23 mouse cellular contexts compared by ENCODE assay signal in the genomic region with DNA sequence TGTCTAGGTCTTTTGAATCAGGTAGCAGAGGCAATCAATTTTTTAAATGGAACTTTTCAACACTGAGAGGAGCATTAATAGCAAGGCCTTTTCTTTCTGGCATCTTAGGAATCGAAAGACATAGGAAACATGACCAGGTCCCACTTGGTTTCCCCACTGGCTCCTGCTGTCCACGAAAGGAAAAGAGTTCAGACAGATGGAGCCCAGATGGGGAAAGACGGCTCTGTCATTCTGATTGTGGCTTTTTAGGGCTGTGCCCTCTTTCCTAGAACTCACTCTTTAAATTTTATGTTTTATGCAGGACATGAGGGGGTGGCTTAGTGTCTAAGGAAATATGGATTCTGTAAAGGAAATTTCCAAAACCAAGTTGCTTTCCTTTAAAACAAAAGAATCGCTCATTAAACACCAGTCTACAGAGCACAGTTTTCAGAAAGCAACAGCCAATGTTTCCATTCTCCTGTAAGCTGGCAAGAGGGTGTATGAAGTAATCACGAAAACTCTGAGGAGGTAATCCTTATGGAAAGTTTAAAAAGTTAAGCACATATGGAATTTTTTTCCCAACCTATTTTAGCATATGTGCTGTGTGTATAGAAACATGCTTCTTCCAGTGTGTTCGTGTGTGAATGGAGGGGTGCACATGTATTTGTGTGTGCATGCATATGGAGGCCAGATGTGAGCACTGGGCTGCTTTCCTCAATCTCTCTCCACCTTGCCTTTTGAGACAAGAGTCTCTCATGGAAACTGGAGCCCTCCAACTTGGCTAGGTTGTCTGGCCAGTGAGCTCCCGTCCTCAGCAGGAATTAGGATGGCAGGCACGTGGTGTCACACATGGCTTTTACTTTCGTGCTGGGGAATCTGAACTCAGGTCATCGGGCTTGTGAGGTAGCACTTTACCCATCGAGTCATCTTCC.
DNase-seq lines count a peak whose midpoint lies in the region; ATAC-seq and TF ChIP-seq lines count a peak whose summit lies in the region.
"Had no signal": no experiment of that assay in that cellular context is flagged by ENCODE, and none has a peak within 500 bp of the region (broad histone marks: within the 10 kb centered on the region; RNA-seq: fewer than 3 reads in every experiment).

No protein-coding gene starts in this region.

- no peak overlapping the region for H3K9ac ChIP-seq in limb, embryonic 14.5 days (ENCODE audit: low read depth, low read length, severe bottlenecking)
- no peak overlapping the region for H3K9ac ChIP-seq in forebrain, embryonic 14.5 days (ENCODE audit: low read length)
- H3K9ac ChIP-seq: forebrain, postnatal 0 days; hindbrain, embryonic 15.5 days; intestine, embryonic 15.5 days; liver, embryonic 13.5 days; midbrain, embryonic 13.5 days had no signal

- 0 out of 2 replicates have a peak, but pooled peaks cover 3% of the 10 kb centered on the region for H3K9me3 ChIP-seq in embryonic facial prominence, embryonic 10.5 days
- no peaks in the 10 kb centered on the region for H3K9me3 ChIP-seq in limb, embryonic 14.5 days (ENCODE audit: control insufficient read depth, low read length)
- H3K9me3 ChIP-seq in forebrain, embryonic 14.5 days (replicated peaks; ENCODE audit: control insufficient read depth, low read length) = no peaks in the 10 kb centered on the region
- H3K9me3 ChIP-seq: hindbrain, embryonic 15.5 days; intestine, embryonic 15.5 days; liver, embryonic 13.5 days; midbrain, embryonic 13.5 days had no signal

- TF ChIP-seq POLR2A in embryonic fibroblast, embryonic 13.5 days (IDR thresholded peaks at IDR 0.05; ENCODE audit: low read depth, low read length) = no peak
- TF ChIP-seq POLR2A in limb, embryonic 14.5 days (IDR thresholded peaks at IDR 0.05; ENCODE audit: borderline replicate concordance, extremely low read depth, insufficient read depth, insufficient read length) = no peak

- peak; percentile 54 for DNase-seq in embryo, embryonic 10.5 days (ENCODE audit: low spot score)
- DNase-seq in embryonic facial prominence, embryonic 10.5 days (ENCODE audit: low spot score) = peak; percentile 41
- peak; percentile 70 for DNase-seq in limb, embryonic 14.5 days (ENCODE audit: low spot score)
- no peak for DNase-seq in forebrain, embryonic 14.5 days (ENCODE audit: low spot score)
- DNase-seq: adrenal gland, adult 2 months; B cell, adult 2 months; cerebellum, adult 11 months; cerebellum, postnatal 10 days; forebrain, postnatal 0 days; heart, postnatal 4 days; kidney, adult 8-10 months; kidney, postnatal 10 days; layer of hippocampus, postnatal 36 days; liver, embryonic 13.5 days; lung, adult 2 months; lung, postnatal 14 days had no signal

- no peak overlapping the region for H3K4me2 ChIP-seq in limb, embryonic 14.5 days (replicated peaks; ENCODE audit: low read depth, low read length, severe bottlenecking)
- H3K4me2 ChIP-seq in forebrain, embryonic 14.5 days (ENCODE audit: low read length) = no peak overlapping the region
- H3K4me2 ChIP-seq: hindbrain, embryonic 15.5 days; intestine, embryonic 15.5 days; liver, embryonic 13.5 days; midbrain, embryonic 13.5 days had no signal

- no peak overlapping the region for H3K4me3 ChIP-seq in embryonic facial prominence, embryonic 10.5 days
- no peak overlapping the region for H3K4me3 ChIP-seq in embryonic fibroblast, embryonic 13.5 days (ENCODE audit: insufficient read depth, low read length)
- no peak overlapping the region for H3K4me3 ChIP-seq in limb, embryonic 14.5 days (replicated peaks; ENCODE audit: low read length)
- no peak overlapping the region for H3K4me3 ChIP-seq in forebrain, embryonic 14.5 days (ENCODE audit: low read depth, low read length)
- H3K4me3 ChIP-seq: forebrain, embryonic 10.5 days; hindbrain, embryonic 15.5 days; intestine, embryonic 15.5 days; liver, embryonic 13.5 days; midbrain, embryonic 13.5 days had no signal

- H3K4me1 ChIP-seq in embryonic facial prominence, embryonic 10.5 days = peaks cover 9% of the 10 kb centered on the region
- H3K4me1 ChIP-seq in embryonic fibroblast, embryonic 13.5 days (ENCODE audit: control insufficient read depth, insufficient read depth, low read length) = no peaks in the 10 kb centered on the region
- peaks cover 19% of the 10 kb centered on the region for H3K4me1 ChIP-seq in limb, embryonic 14.5 days (ENCODE audit: control insufficient read depth, insufficient read depth, low read length)
- H3K4me1 ChIP-seq in forebrain, embryonic 14.5 days (ENCODE audit: control insufficient read depth, insufficient read depth, low read length) = no peaks in the 10 kb centered on the region
- H3K4me1 ChIP-seq: hindbrain, embryonic 15.5 days; intestine, embryonic 15.5 days; liver, embryonic 13.5 days had no signal

- no peak overlapping the region; the same call in 1 of the 2 replicates for H3K27ac ChIP-seq in embryonic facial prominence, embryonic 10.5 days (replicated peaks)
- H3K27ac ChIP-seq in embryonic fibroblast, embryonic 13.5 days (ENCODE audit: insufficient read depth, low read length) = peak overlapping the region; percentile 25; the same call in 1 of the 2 replicates
- H3K27ac ChIP-seq in limb, embryonic 14.5 days (replicated peaks; ENCODE audit: low read depth, low read length) = peak overlapping the region; percentile 75
- no peak overlapping the region for H3K27ac ChIP-seq in forebrain, embryonic 14.5 days (ENCODE audit: low read depth, low read length)
- H3K27ac ChIP-seq: forebrain, embryonic 10.5 days; hindbrain, embryonic 15.5 days; intestine, embryonic 15.5 days; liver, embryonic 13.5 days; midbrain, embryonic 13.5 days had no signal

- peak; percentile 68 for ATAC-seq in limb, embryonic 14.5 days (ENCODE audit: low FRiP score, low read depth)
- ATAC-seq in CD4-positive, CD25-positive, alpha-beta regulatory T cell, adult 4 months = no peak
- ATAC-seq in forebrain, embryonic 14.5 days = no peak
- no peak for ATAC-seq in frontal cortex, adult (ENCODE audit: low TSS enrichment)
- ATAC-seq: forebrain, postnatal 0 days; intestine, embryonic 15.5 days; midbrain, embryonic 13.5 days had no signal

- no peaks in the 10 kb centered on the region for H3K27me3 ChIP-seq in embryonic facial prominence, embryonic 10.5 days (replicated peaks; ENCODE audit: low read depth, poor library complexity, severe bottlenecking)
- no peaks in the 10 kb centered on the region for H3K27me3 ChIP-seq in limb, embryonic 14.5 days (ENCODE audit: control insufficient read depth, insufficient read depth, low read length)
- peaks cover 8% of the 10 kb centered on the region; the same call in 1 of the 2 replicates for H3K27me3 ChIP-seq in forebrain, embryonic 14.5 days (replicated peaks; ENCODE audit: control insufficient read depth, insufficient read depth, low read length)
- H3K27me3 ChIP-seq: hindbrain, embryonic 15.5 days; intestine, embryonic 15.5 days; liver, embryonic 13.5 days; midbrain, embryonic 13.5 days had no signal

- H3K36me3 ChIP-seq in embryonic facial prominence, embryonic 10.5 days (replicated peaks) = no peaks in the 10 kb centered on the region
- no peaks in the 10 kb centered on the region for H3K36me3 ChIP-seq in limb, embryonic 14.5 days (ENCODE audit: control insufficient read depth, insufficient read depth, low read length)
- H3K36me3 ChIP-seq in forebrain, embryonic 14.5 days (ENCODE audit: control insufficient read depth, insufficient read depth, low read length) = no peaks in the 10 kb centered on the region
- H3K36me3 ChIP-seq: forebrain, embryonic 10.5 days; hindbrain, embryonic 15.5 days; intestine, embryonic 15.5 days; liver, embryonic 13.5 days; midbrain, embryonic 13.5 days had no signal

- TF ChIP-seq CTCF in embryonic fibroblast, embryonic 13.5 days (IDR thresholded peaks at IDR 0.05; ENCODE audit: borderline replicate concordance, insufficient read depth, low read length) = no peak

- 63% methylated on average over 11 of the region's 11 CpGs for whole genome bisulfite sequencing in embryonic facial prominence, embryonic 10.5 days
- WGBS in limb, embryonic 14.5 days = 33% methylated on average over 11 of the region's 11 CpGs
- 85% methylated on average over 11 of the region's 11 CpGs for WGBS in forebrain, embryonic 14.5 days

Comparison
In these comparisons a context has a peak if more than half of its experiments do, and no peak if none do; other contexts are left out.
1. H3K27ac ChIP-seq: peak in embryonic fibroblast, embryonic 13.5 days (single experiment) and limb, embryonic 14.5 days (single experiment); none in embryonic facial prominence, embryonic 10.5 days (single experiment) and forebrain, embryonic 14.5 days (single experiment).